Mouse (Mus musculus) lung, postnatal 25 days (tissue): ENCODE results near the gene Tbc1d2.
"Not testable (repeated sequence)": the region's sequence is repeated elsewhere in the genome, so short reads cannot be mapped to it uniquely, and the experiment has no call there.

Experiments used
- DNase-seq: peaks from one replicate; pipeline ENCODE4 v3.0.0; 2022; ENCODE audit warnings: low spot score

Tbc1d2 gene

GRCm38 (mm10) chr4:46642924-46643675 lies 6.9 kb downstream of the Tbc1d2 start:
- peak; percentile 64 for DNase-seq

- DNase-seq: no peak
Observed at GRCm38 (mm10) chr4:46641283-46641682, 8.7 kb downstream of the Tbc1d2 start.

- DNase-seq: peak; percentile 48
Observed at GRCm38 (mm10) chr4:46639866-46640265, 10.1 kb downstream of the Tbc1d2 start.

- not testable (repeated sequence) for DNase-seq
Observed at GRCm38 (mm10) chr4:46637250-46637649, 12.8 kb downstream of the Tbc1d2 start.

GRCm38 (mm10) chr4:46635702-46636430 lies 14.1 kb downstream of the Tbc1d2 start:
- DNase-seq: no peak

DNA sequence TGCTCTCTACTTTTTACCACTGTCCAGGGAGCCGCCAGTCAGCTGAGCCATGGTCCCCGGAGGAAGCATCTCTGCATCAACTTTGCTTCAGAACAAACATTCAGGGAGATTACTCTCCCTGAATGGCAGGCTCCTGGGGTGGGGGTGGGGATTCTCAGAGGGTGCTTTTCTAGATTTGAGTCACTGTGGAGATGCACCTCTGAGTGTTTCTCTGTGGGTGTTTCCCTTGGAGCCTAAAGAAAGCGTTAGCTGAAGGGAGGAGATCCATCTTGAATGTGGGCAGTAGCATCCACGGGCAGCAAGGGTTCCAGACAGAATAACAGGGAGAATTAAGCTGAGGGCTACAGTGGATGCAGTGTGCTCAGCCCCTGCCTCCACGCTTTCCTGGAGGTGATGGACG lies 15.1 kb downstream of the Tbc1d2 start:
- DNase-seq: no peak

DNA sequence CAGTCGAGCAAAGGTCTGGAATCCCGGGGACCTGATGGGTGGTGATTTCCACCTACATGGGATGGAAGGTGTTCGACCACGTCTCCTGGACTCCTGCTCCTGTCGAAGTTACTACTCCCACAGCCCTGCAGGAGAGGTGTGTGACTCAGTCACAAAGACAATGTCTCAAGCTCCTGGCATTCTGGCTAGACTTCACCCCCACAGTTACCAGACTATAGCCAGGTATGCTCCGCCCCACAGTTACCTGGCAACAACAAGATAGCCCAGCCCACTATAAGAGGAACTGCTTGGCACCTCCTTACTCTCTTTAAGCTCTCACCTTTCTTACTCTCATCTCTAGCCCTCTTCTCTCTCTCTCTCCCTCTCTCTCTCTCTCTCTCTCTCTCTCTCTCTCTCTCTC lies 16.4 kb downstream of the Tbc1d2 start:
- not testable (repeated sequence) for DNase-seq

GRCm38 (mm10) chr4:46632465-46632864 lies 17.5 kb downstream of the Tbc1d2 start:
- no peak for DNase-seq

DNA sequence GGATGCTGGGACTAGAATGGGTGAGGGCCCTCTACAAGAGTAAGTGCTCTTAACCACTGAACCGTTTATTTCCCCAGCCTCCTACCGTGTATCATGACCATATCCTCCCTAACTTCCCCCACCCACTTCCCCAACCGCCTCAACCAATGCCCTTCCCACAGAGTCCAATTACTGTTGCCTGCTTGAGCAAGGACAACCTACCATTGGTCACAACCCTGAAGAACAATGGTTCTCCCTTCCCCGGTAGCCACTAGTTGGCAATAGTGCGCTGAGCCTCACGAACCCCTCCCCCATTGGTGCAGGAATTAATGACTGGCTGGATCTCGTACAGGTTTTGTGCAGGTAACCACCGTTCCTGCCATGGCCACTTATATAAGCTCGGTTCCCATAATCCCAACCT lies 19.6 kb downstream of the Tbc1d2 start:
- peak; percentile 46 for DNase-seq

- DNase-seq: no peak
Observed at GRCm38 (mm10) chr4:46628873-46629272, 21.1 kb downstream of the Tbc1d2 start.

DNA sequence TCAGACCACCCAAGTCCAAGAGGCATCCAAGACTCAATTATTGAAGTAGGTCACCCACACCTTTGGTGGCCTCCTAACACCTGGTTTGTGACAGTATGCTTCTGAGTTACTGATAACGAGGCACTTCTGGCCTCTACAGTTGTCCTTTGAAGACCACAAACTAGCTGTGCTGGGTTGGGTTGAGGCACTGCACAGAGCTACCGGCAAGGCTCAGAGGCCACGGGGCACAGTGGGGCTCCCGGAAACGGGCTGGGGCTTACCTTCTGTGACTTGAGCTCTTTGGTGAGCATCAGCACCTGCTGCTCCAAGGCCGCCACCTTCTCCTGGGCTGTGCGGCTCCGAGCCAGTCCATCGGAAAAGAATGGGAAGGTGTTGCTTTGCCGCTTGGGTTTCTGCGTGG lies 21.9 kb downstream of the Tbc1d2 start:
- no peak for DNase-seq

- no peak for DNase-seq
Observed at GRCm38 (mm10) chr4:46625101-46625500, 24.9 kb downstream of the Tbc1d2 start.

- DNase-seq: no peak
Observed at GRCm38 (mm10) chr4:46623007-46623406, 27.0 kb downstream of the Tbc1d2 start.

GRCm38 (mm10) chr4:46620946-46621345 lies 29.1 kb downstream of the Tbc1d2 start:
- no peak for DNase-seq

- no peak for DNase-seq
Observed at GRCm38 (mm10) chr4:46620330-46620729, 29.7 kb downstream of the Tbc1d2 start.

DNA sequence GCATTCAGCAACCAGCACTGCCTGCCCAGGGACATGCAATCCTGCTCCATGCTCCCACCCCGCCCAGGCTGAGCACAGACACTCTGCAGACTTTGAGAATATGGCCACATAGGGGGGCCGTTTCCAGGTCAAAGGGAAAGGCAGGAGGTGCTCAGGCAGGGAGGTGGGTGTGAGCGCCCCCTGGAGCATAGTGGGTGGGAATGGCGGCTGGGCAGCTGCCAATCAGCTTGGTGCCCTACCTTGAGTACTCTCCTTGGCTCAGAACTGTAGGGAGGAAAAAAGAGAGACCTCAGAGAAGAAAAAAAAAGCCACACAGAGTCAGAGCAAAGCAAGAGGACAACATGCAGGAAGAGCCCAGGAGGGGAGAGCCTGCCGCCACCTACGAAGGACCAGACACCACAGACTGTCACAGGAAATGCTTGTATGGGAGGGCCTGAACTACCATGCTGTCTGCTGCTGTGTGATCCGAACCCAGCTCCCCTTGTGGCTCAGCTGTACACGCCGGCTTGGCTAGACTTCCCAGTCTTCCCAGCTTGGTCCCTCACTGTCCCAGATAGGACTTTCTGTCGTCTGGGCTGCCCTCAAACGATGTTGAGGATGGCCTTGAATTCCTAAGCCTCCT lies 31.7 kb downstream of the Tbc1d2 start:
- no peak for DNase-seq

DNA sequence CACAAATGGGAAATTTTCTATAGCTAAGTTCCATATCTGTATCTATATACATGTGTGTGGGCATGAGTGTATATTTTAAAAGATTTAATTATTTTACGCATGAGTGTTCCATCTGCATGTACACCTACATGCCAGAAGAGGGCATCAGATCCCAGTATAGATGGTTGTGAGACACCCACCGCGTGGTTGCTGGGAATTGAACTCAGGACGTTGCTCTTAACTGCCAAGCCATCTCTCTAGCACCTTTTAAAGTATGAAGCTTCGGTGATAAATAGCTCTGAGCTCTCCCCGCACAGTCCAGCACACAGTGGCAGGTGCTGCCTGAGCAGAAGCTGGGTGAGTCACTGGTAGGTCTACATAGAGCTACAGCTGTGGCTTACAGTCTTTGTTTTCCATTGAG lies 32.6 kb downstream of the Tbc1d2 start:
- no peak for DNase-seq

DNA sequence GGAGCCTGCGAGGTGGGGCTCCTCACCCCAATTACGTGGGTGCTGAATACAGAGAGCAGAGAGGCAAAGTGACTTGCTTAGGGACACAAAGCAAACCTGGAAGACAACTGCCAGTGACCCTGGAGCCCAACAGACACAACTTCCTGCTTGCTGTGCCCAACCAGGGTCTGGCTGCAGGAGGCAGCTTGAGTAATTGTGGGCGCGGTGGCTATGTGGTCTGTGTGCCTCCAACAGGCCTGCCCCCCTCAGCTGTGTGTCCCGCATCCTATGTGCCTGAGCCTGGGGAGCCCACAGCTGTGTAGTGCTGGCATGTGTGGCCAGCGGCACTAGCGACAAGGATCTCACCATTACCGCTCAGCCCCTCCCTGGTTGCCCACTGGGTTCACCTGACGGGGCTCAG lies 35.4 kb downstream of the Tbc1d2 start:
- DNase-seq: no peak

GRCm38 (mm10) chr4:46613618-46614017 lies 36.4 kb downstream of the Tbc1d2 start:
- no peak for DNase-seq

GRCm38 (mm10) chr4:46611181-46611580 lies 38.8 kb downstream of the Tbc1d2 start:
- peak; percentile 86 for DNase-seq

- DNase-seq: no peak
Observed at GRCm38 (mm10) chr4:46607601-46608000, 42.4 kb downstream of the Tbc1d2 start.

DNA sequence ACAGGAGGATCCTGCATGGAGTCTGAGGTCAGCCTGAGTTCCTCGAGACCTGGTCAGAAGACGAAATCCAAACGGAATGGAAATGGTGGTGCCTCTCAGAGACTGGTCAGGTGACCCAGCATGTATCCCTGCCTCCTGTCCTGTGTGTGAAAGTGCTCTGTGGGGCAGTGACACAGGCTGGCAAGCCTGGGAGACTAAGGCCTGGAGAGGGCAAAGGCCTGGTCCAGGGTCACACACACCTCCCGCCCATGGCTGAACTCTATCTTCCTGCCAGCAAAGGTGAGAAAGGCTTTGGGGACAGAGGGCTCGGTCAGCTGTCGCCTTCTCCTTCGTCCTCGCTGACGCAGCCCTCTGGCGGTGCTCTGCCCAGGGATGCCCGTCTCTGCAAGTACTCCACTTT lies 44.6 kb downstream of the Tbc1d2 start:
- no peak for DNase-seq

DNA sequence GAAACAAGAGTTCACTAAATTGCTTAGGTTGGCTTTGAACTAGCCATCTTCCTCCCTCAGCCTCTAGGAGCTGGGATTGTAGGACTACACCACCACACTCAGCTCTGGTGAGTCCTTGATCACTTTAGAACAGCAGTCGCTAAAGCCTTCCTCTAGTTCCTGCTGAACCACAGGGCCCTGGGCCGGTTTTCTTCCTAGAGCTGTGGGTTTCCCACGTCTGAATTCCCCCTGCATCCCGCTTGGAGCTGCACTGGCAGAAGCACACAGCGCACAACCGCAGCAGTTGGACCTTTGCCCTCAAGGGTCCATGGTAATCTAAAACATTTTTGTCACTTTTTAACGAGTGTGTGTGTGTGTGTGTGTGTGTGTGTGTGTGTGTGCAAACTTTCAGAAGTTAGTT lies 47.3 kb downstream of the Tbc1d2 start:
- DNase-seq: no peak
